Mouse (Mus musculus): ENCODE data around the gene Adam10.

- TF ChIP-seq CTCF (IDR thresholded peaks at IDR 0.05; ENCODE audit: extremely low read depth, insufficient read depth, insufficient read length, insufficient replicate concordance) (no peak), POLR2A (IDR thresholded peaks at IDR 0.05; ENCODE audit: low read depth, low read length) (no peak)
Observed at GRCm38 (mm10) chr9:70631665-70632064, 47.1 kb upstream of the Adam10 start.
